Mouse (Mus musculus): Measurements from ENCODE around the gene Acrbp.

Gene Acrbp

DNA sequence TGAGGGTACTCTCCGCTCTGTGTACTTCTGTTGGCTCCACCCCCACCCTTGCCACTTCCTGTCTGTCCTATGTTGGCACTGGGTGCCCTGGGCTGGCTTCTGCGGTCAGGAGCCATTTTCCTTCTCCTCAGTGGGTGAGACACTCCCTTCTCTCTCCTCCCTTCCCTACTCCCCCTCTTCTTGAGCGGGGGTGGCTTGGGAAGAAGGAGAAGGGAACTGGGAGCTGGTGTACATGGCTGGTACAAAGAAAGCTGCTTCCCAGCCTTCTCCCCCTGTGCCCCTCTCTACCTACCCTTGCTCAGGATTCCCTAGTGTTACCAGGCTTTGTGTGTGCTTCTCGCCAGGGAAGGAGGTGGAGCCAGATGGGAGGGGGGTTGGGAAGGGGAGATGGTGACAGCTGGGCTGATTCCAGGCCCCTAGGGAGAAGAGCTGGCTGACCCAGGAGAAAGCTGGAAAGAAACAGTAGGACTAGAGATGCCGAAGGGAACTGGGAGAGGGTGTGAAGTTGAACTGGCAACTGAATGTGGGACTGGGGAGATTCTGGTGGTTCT lies 50.0 kb downstream of the Acrbp start:
- no peak for DNase-seq (ENCODE audit: low read depth, low spot score)

DNA sequence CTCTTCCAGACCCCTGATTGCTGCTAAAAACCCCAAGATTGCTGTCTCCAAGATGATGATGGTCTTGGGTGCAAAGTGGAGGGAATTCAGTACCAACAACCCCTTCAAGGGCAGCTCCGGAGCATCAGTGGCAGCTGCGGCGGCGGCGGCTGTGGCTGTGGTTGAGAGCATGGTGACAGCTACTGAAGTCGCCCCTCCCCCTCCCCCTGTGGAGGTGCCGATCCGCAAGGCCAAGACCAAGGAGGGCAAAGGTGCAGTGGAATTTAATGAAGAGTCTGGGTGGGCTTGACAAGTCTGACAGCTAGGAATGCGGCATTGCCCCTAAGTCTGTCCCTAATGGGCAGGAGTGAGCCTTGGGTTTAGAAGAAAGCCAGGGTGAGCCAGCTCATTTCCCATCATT lies 52.0 kb downstream of the Acrbp start:
- no peak for DNase-seq (ENCODE audit: low read depth, low spot score)

DNA sequence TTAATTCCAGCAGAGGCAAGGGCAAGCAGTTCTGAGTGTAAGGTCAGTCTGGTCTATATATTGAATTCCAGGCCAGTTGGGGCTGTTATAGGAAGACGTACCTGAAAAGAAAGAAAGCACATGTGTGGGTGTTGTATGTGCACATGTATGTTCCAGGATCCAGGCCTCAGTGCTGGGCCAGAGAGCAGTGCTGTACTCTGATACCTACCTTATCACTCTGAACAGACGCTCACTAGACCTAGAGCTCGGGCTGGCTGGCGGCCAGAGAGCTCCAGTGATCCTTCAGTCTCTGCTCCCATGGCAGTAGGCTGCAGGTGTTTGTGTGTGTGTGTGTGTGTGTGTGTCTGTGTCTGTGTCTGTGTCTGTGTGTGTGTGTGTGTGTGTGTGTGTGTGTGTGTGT lies 54.7 kb downstream of the Acrbp start:
- DNase-seq (ENCODE audit: low read depth, low spot score), result no peak

DNA sequence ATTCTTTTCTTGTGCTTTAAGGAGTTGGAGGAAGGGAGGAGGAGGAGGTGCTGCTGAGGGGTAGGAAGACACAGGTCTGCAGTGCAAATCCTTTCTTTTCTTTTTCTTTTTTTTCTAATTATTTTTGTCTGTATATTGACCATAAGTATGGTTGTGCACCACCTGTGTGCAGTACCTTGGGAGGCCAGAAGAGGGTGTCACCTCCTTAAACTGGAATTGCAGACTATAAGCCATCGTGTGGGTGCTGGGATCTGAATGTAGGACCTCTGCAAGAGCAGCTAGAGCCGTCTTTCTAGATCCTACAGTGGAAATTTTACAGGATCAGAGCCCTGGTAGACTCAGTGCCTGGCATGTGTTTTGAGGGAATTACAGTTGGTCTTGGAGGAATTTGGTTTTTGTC lies 58.2 kb downstream of the Acrbp start:
- DNase-seq (ENCODE audit: low read depth, low spot score), result peak; percentile 65

DNA sequence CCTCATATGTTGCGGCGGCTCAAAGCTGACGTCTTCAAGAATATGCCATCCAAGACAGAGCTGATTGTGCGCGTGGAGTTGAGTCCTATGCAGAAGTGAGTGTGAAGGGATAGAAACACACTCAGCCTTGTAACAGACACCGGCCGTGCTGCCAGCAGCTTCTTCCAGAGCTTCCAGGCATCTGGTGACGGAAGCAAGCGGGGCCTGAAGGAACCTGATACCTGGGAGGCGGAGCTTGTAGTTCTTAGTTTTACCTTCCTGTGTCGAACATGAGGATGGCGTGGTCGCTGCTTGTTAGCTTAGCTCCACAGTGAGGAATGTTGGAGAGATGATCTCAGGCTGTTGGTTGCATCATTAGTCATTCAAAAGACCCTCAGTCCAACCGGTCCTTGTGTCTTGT lies 59.9 kb downstream of the Acrbp start:
- DNase-seq (ENCODE audit: low read depth, low spot score), result no peak

DNA sequence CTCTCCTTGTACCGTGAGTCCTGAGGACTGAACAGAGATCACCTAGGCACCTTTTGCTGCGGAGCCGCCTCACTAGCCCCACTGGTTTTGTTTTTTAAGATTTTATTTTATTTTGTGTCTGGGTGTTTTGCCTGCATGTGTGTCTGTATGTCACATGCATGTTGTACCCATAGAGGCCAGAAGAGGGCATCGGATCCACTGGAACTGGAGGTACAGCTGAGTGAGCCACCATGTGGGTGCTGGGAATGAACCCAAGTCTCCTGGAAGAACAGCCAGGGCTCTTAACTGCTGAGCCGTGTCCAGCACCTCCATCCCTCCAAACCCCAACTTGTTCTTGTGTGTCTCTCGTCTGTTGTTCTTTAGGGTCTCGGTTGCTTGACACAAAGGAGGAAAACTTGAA lies 61.4 kb downstream of the Acrbp start:
- peak; percentile 85 for DNase-seq (ENCODE audit: low read depth, low spot score)

DNA sequence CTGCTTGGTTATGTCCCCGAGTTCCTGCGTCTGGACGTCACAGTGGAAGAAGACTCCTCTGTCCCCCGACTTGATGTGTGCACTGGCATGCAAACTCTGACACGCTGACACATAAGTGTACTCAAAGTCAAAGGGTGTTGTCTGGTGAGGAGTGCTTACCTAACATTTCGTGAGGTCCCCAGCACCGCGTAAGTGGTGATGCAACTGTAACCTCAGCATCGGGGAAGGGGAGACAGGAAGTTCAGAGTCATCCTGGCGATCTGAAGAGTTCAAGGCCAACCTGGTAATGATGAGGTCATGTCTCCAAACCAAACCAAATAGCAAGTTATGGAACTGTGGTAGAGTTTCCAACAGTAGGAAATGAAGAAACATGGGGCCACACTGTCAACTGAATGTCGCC lies 63.1 kb downstream of the Acrbp start:
- no peak for DNase-seq (ENCODE audit: low read depth, low spot score)

Data from ES-CJ7 (cell line).